Mouse (Mus musculus) kidney, embryonic 16.5 days (tissue): Measurements from ENCODE around the gene Crabp2. TPM values are rescaled to one million over a fixed set of nuclear protein-coding genes. Genes with fewer than 3 reads are reported as not detected.

ENCODE experiments used
- ATAC-seq: fragments of 200-750 bp; cut with Nextera tagmentation; 2 replicates; pipeline ENCODE4 v1.8.0; 2017; ENCODE audit warnings: moderate TSS enrichment; ENCODE audit not compliant: low FRiP score, low TSS enrichment
- H3K27ac ChIP-seq: fragments of 300-500 bp; sonication (generic); 2 replicates; pipeline ENCODE4 v1.5.1; 2014; ENCODE audit warnings: low read length
- H3K27me3 ChIP-seq: fragments of 300-500 bp; sonication (generic); 2 replicates; pipeline ENCODE4 v1.6.1; 2014; ENCODE audit warnings: low read length, control low read depth, mixed read lengths; ENCODE audit not compliant: insufficient read depth
- H3K36me3 ChIP-seq: fragments of 300-500 bp; sonication (generic); 2 replicates; pipeline ENCODE4 v1.6.1; 2014; ENCODE audit warnings: low read length, control low read depth, mixed read lengths; ENCODE audit not compliant: insufficient read depth
- H3K4me1 ChIP-seq: fragments of 300-500 bp; sonication (generic); 2 replicates; pipeline ENCODE4 v1.6.1; 2014; ENCODE audit warnings: low read length, control low read depth, mixed read lengths; ENCODE audit not compliant: insufficient read depth
- H3K4me2 ChIP-seq: fragments of 300-500 bp; sonication (generic); replicated peaks from 2 replicates; pipeline ENCODE4 v1.6.1; 2014; ENCODE audit warnings: low read depth, low read length
- H3K4me3 ChIP-seq: fragments of 300-500 bp; sonication (generic); 2 replicates; pipeline ENCODE4 v1.5.1; 2014; ENCODE audit warnings: mild to moderate bottlenecking, low read length
- H3K9ac ChIP-seq: fragments of 300-500 bp; sonication (generic); replicated peaks from 2 replicates; pipeline ENCODE4 v1.6.1; 2014; ENCODE audit warnings: low read length
- H3K9me3 ChIP-seq: fragments of 300-500 bp; sonication (generic); 2 replicates; pipeline ENCODE4 v1.6.1; 2016; ENCODE audit warnings: low read length, control low read depth
- WGBS: fragments of 180-500 bp; shearing (Covaris S2); extraction: QIAGEN DNeasy Blood & Tissue Kit; methylation state at CpG from one replicate; pipeline ENCODE4 v1.1.7; 2014; 5-methylcytosine and 5-hydroxymethylcytosine counted together
- polyA plus RNA-seq: library from polyadenylated mRNA; unstranded; fragments of >200 nt; fragmentation: Nextera tagmentation; extraction: Ambion mirVana; gene quantifications from 2 replicates; pipeline ENCODE4 v1.2.1, GENCODE M21; 2015

Crabp2 gene
- polyA plus RNA-seq, 1 experiment from 2014 or later: 62.0 TPM

DNA sequence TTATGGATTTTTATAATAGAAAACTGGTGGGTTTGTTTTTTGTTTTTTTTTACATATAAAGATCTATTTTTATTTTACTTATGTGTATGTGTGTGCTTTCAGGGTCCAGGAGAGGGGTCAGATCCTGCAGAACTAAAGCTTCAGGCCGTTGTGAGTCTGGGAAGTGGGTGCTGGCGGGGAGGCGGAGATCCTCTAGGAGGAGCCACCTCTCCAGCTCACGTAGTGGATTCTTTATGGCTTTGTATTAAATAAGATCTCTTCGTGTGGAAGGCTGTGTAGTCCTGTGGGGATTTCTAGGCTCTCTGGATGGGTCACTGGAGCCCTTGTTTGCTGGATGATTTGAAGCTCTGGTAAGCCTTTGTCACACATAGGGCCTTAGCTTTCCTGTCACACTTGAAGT is 7.9 kb upstream of the Crabp2 start:
- peaks cover 55% of the 10 kb centered on the region for H3K36me3 ChIP-seq
- WGBS: 68% methylated on average over 5 of the region's 5 CpGs

GRCm38 (mm10) chr3:87942471-87942870 is 6.0 kb upstream of the Crabp2 start:
- Histone ChIP-seq H3K27me3 (no peaks in the 10 kb centered on the region), H3K4me3 (no peak overlapping the region), H3K9ac (no peak overlapping the region), H3K36me3 (peaks cover 48% of the 10 kb centered on the region), H3K4me1 (peaks cover 28% of the 10 kb centered on the region), H3K4me2 (no peak overlapping the region), H3K9me3 (no peaks in the 10 kb centered on the region), H3K27ac (no peak overlapping the region)
- WGBS: 85% methylated on average over 2 of the region's 2 CpGs
- ATAC-seq: no peak

More for the DNA sequence above, 7.9 kb upstream of the Crabp2 start:
- ATAC-seq: no peak
- H3K27me3 ChIP-seq: no peaks in the 10 kb centered on the region
- no peak overlapping the region for H3K9ac ChIP-seq
- H3K9me3 ChIP-seq: no peaks in the 10 kb centered on the region
- H3K4me2 ChIP-seq: no peak overlapping the region
- no peak overlapping the region for H3K27ac ChIP-seq
- H3K4me3 ChIP-seq: no peak overlapping the region
- H3K4me1 ChIP-seq: peaks cover 17% of the 10 kb centered on the region

DNA sequence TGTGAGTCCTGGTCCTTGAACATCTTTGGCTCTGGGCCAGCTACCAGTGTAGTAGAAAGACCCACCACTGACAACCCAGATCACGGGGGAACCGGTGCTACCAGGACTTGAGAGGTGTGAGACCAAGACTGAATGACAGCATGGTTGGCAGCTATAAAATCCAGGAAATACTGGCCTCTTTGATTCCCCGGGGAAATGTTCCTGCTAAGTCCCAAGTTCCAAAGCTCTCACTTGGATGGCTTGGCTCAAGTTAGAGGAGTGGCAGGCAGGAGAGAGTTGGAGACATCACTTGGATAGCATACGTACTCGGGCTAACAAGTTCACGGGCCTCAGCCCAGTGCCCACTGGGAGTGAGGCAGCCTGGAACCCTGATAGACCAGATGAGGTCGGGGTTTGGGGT is 4.9 kb upstream of the Crabp2 start:
- 58% methylated on average over 7 of the region's 7 CpGs for WGBS
- no peak overlapping the region for H3K9ac ChIP-seq
- no peak for ATAC-seq
- no peak overlapping the region for H3K4me3 ChIP-seq
- no peaks in the 10 kb centered on the region for H3K9me3 ChIP-seq
- no peak overlapping the region for H3K4me2 ChIP-seq
- peaks cover 39% of the 10 kb centered on the region for H3K4me1 ChIP-seq
- no peaks in the 10 kb centered on the region for H3K27me3 ChIP-seq
- no peak overlapping the region for H3K27ac ChIP-seq
- peaks cover 38% of the 10 kb centered on the region for H3K36me3 ChIP-seq

DNA sequence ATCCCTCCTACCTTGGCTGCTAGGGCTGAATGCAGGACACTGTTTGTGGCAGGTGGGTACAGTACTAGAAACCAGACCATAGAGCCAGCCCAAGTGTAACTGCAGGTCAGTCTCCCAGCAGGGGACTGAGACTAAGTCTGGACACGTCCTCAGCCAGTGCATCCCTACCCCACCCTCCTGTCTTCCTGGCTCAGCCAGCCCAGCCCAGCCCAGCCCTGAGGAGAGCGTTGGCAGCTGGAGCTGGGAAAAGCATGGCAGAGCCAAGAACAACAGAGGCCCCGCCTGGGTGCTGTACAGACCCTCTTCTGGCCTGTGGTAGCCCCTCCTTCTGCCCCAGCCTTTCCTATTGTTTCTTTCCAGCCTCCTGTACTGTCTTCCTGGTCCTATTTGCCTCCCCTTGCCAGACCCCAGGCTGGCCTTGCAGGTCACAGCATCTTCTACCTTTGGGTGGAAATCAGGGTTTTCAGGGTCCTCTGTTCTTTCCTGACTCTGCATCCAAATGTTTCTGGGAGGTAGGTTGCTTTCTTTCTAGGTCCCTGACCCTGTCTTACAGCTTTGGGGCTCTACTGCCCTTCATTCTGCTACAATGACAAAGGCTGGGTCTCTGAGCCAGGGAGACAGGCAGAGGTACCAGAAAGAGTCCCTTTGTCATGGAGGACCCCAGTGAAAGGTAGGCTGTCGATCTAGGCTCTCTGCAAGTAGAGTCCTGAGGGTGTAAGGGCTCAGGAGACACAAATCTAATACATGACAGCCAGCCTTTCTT is 3.4 kb upstream of the Crabp2 start:
- WGBS: 22% methylated on average over 4 of the region's 4 CpGs
- no peak overlapping the region for H3K4me2 ChIP-seq
- H3K4me3 ChIP-seq: no peak overlapping the region
- ATAC-seq: peak; percentile 58
- peaks cover 53% of the 10 kb centered on the region for H3K4me1 ChIP-seq
- H3K27me3 ChIP-seq: 0 out of 2 replicates have a peak, but pooled peaks cover 3% of the 10 kb centered on the region
- 0 out of 2 replicates have a peak overlapping the region, but pooled peaks have one; percentile 1 for H3K9ac ChIP-seq
- no peaks in the 10 kb centered on the region for H3K9me3 ChIP-seq
- peaks cover 24% of the 10 kb centered on the region for H3K36me3 ChIP-seq
- H3K27ac ChIP-seq: no peak overlapping the region

DNA sequence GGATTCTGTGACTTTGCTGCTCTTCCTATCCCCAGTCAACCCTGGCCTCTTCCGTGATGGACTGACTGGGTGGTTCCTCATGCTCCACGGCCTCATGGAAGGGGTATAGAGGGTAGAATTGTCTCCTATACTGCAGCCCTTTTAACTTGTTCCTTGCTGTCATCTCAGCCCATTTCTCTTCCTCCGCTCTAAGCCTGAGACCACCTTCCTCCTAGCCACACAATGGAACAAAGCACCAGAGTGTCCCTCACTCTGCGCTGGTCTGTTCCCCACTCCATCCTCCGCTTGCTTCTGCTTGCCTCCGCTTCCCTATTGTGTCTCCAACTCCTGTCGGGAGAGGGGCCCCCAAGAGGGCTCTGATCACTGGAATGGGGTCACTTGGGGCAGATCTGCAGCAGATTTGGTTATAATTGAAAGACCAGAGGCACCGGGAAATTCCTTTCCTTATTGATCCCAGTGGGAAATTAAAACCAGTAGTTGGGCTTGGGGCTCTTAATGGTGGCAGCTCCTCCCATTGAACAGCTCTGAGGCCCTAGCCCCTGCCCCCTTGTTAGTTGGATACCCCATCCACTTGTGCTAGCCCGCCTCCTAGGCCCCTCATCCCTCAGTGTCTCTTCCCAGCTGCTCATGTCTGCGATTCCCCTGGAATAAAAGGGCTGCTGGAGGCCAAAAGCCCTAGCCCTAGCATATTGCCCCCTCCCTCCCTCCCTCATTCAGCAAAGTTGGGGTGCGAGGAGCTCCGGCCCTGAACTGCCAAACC is 2.5 kb upstream of the Crabp2 start:
- Histone ChIP-seq H3K4me1 (peaks cover 60% of the 10 kb centered on the region), H3K36me3 (peaks cover 18% of the 10 kb centered on the region), H3K9ac (0 out of 2 replicates have a peak overlapping the region, but pooled peaks have one; percentile 9), H3K4me3 (no peak overlapping the region), H3K4me2 (no peak overlapping the region), H3K9me3 (no peaks in the 10 kb centered on the region), H3K27me3 (peaks cover 9% of the 10 kb centered on the region; the same call in 1 of the 2 replicates), H3K27ac (peak overlapping the region; percentile 70; the same call in 1 of the 2 replicates)
- WGBS: 36% methylated on average over 12 of the region's 12 CpGs
- ATAC-seq: no peak

- H3K36me3 ChIP-seq: peaks cover 12% of the 10 kb centered on the region
- 17% methylated on average over 1 of the region's 1 CpGs for WGBS
- H3K27ac ChIP-seq: peak overlapping the region; percentile 70; the same call in 1 of the 2 replicates
- H3K9me3 ChIP-seq: no peaks in the 10 kb centered on the region
- peaks cover 11% of the 10 kb centered on the region; the same call in 1 of the 2 replicates for H3K27me3 ChIP-seq
- H3K4me2 ChIP-seq: peak overlapping the region; percentile 75; the same call in 1 of the 2 replicates
- no peak overlapping the region for H3K4me3 ChIP-seq
- peaks cover 64% of the 10 kb centered on the region for H3K4me1 ChIP-seq
- ATAC-seq: no peak
- H3K9ac ChIP-seq: 0 out of 2 replicates have a peak overlapping the region, but pooled peaks have one; percentile 9
These were observed 2.0 kb upstream of the Crabp2 start for GRCm38 (mm10) chr3:87946541-87946860.

DNA sequence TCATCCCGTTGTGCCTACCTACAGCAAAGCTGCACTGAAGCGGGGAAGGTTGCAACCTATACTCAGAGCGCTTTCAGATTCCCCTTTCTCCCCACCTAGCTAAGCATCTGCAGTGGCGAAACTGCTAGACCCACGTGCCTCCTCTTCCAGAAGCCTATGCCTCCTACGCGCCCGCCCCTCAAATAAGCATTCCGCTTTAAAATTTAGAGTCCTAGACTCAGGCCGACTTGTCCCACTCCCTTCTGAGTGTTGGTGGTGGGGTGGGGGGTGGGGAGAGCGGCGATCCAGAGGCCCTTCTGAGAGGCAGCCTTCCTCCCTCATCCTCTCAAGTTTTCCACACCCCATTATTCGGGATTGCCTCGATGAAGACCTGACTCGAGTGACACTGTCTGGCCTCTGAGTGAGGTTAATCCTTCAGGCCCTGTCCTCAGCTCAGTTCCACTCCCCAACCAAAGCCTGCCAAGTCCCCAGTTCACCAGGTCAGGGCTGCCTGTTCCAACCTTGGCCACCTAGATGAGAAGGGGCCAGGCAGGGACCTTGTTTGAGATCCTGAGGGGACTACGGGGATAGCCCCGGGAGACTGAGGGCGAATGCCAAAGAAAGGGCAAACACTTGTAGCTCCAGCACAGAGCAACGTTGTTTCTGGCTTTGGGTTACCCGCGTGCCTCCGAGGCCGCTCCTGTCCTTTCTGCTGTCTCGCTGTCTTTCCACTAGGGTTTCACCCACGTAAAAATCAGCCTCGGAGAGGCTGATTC is 1.2 kb upstream of the Crabp2 start:
- ATAC-seq: peak; percentile 21; the same call in 1 of the 2 replicates
- WGBS: 5% methylated on average over 26 of the region's 26 CpGs
- Histone ChIP-seq H3K4me3 (peak overlapping the region; percentile 46), H3K4me2 (peak overlapping the region; percentile 75), H3K9ac (peak overlapping the region; percentile 64), H3K4me1 (peaks cover 71% of the 10 kb centered on the region), H3K27me3 (peaks cover 16% of the 10 kb centered on the region; the same call in 1 of the 2 replicates), H3K36me3 (0 out of 2 replicates have a peak, but pooled peaks cover 5% of the 10 kb centered on the region), H3K27ac (peak overlapping the region; percentile 70), H3K9me3 (no peaks in the 10 kb centered on the region)

GRCm38 (mm10) chr3:87947811-87948199 is 661 bp upstream of the Crabp2 start:
- H3K9me3 ChIP-seq: no peaks in the 10 kb centered on the region
- H3K9ac ChIP-seq: peak overlapping the region; percentile 64
- no peak for ATAC-seq
- H3K4me3 ChIP-seq: peak overlapping the region; percentile 46
- no peak overlapping the region; the same call in 1 of the 2 replicates for H3K27ac ChIP-seq
- peaks cover 72% of the 10 kb centered on the region for H3K4me1 ChIP-seq
- H3K36me3 ChIP-seq: no peaks in the 10 kb centered on the region
- WGBS: 2% methylated on average over 14 of the region's 17 CpGs
- H3K27me3 ChIP-seq: peaks cover 16% of the 10 kb centered on the region; the same call in 1 of the 2 replicates
- H3K4me2 ChIP-seq: peak overlapping the region; percentile 75

GRCm38 (mm10) chr3:87949266-87949954 is 944 bp downstream of the Crabp2 start:
- Histone ChIP-seq H3K9ac (peak overlapping the region; percentile 64), H3K27me3 (peaks cover 16% of the 10 kb centered on the region; the same call in 1 of the 2 replicates), H3K36me3 (no peaks in the 10 kb centered on the region), H3K4me3 (peak overlapping the region; percentile 46), H3K4me1 (peaks cover 76% of the 10 kb centered on the region), H3K9me3 (no peaks in the 10 kb centered on the region), H3K27ac (peak overlapping the region; percentile 50; the same call in 1 of the 2 replicates), H3K4me2 (peak overlapping the region; percentile 75)
- no peak for ATAC-seq
- 15% methylated on average over 16 of the region's 16 CpGs for WGBS
